Mouse (Mus musculus): ENCODE data around the gene Cmtm2b. TPM values are rescaled to one million over a fixed set of nuclear protein-coding genes. Genes with fewer than 3 reads are reported as not detected.

The Cmtm2b gene
- total and polyA plus RNA-seq, 3 experiments = not detected

Other genes starting within 250 kb of the Cmtm2b start
- 10 to 100 TPM; 38.7 to 59.7 TPM for gene Cdh5, start 220.6 kb upstream of the Cmtm2b start, total RNA-seq (2021)
- gene Cdh5, start 220.6 kb upstream of the Cmtm2b start, polyA plus RNA-seq (2012; rRNA removed) = 57.1 and 57.2 TPM in 2 replicates
- 1 to 10 TPM; 4.6 to 7.2 TPM for gene Bean1, start 151.8 kb upstream of the Cmtm2b start, total RNA-seq (2021)
- 12.1 and 17.6 TPM in 2 replicates for gene Bean1, start 151.8 kb upstream of the Cmtm2b start, polyA plus RNA-seq (2012; rRNA removed)
- 10 to 100 TPM; 59.3 to 87.1 TPM for gene Tk2, start 73.7 kb upstream of the Cmtm2b start, total RNA-seq (2021)
- gene Tk2, start 73.7 kb upstream of the Cmtm2b start, polyA plus RNA-seq (2012; rRNA removed) = 54.6 and 62.1 TPM in 2 replicates
- 10 to 100 TPM; 49.2 to 99.6 TPM for gene Cklf, start 71.4 kb upstream of the Cmtm2b start, total RNA-seq (2021)
- 14.1 and 15.4 TPM in 2 replicates for gene Cklf, start 71.4 kb upstream of the Cmtm2b start, polyA plus RNA-seq (2012; rRNA removed)
- under 1 TPM; 0.58 to 0.73 TPM for gene Cmtm2a, start 29.0 kb upstream of the Cmtm2b start, total RNA-seq (2021)
- gene Cmtm2a, start 29.0 kb upstream of the Cmtm2b start, polyA plus RNA-seq (2012; rRNA removed) = 0.13 and 0.21 TPM in 2 replicates
- under 1 TPM in 1 of 2 experiments, not detected in 1; 0.23 TPM for gene Gm45711, start 12.1 kb upstream of the Cmtm2b start, total RNA-seq (2021)
- gene Gm45711, start 12.1 kb upstream of the Cmtm2b start, polyA plus RNA-seq (2012; rRNA removed) = 0.12 and 0.52 TPM in 2 replicates
- gene Cmtm1, start 12.1 kb upstream of the Cmtm2b start, total RNA-seq (2021) = under 1 TPM in 1 of 2 experiments, not detected in 1; 0.29 TPM
- 0.09 TPM in 1 of 2 replicates, not detected in the other for gene Cmtm1, start 12.1 kb upstream of the Cmtm2b start, polyA plus RNA-seq (2012; rRNA removed)
- gene Gm11020, start 663 bp upstream of the Cmtm2b start, total RNA-seq (2021) = not detected
- not detected in 2 replicates for gene Gm11020, start 663 bp upstream of the Cmtm2b start, polyA plus RNA-seq (2012; rRNA removed)
- 100 to 1,000 TPM in 1 of 2 experiments, 10 to 100 TPM in 1; 56.9 to 110 TPM for gene Cmtm3, start 17.2 kb downstream of the Cmtm2b start, total RNA-seq (2021)
- gene Cmtm3, start 17.2 kb downstream of the Cmtm2b start, polyA plus RNA-seq (2012; rRNA removed) = 336 and 405 TPM in 2 replicates
- gene Cmtm4, start 73.6 kb downstream of the Cmtm2b start, total RNA-seq (2021) = 10 to 100 TPM; 31.1 to 53.2 TPM
- 19.1 and 19.5 TPM in 2 replicates for gene Cmtm4, start 73.6 kb downstream of the Cmtm2b start, polyA plus RNA-seq (2012; rRNA removed)
- 100 to 1,000 TPM in 1 of 2 experiments, 10 to 100 TPM in 1; 90.6 to 168 TPM for gene Dync1li2, start 120.8 kb downstream of the Cmtm2b start, total RNA-seq (2021)
- gene Dync1li2, start 120.8 kb downstream of the Cmtm2b start, polyA plus RNA-seq (2012; rRNA removed) = 9.5 and 10.5 TPM in 2 replicates
- not detected for gene Terb1, start 187.7 kb downstream of the Cmtm2b start, total RNA-seq (2021)
- not detected in 2 replicates for gene Terb1, start 187.7 kb downstream of the Cmtm2b start, polyA plus RNA-seq (2012; rRNA removed)
- 10 to 100 TPM; 31.1 to 40.8 TPM for gene Nae1, start 212.4 kb downstream of the Cmtm2b start, total RNA-seq (2021)
- gene Nae1, start 212.4 kb downstream of the Cmtm2b start, polyA plus RNA-seq (2012; rRNA removed) = 1.1 and 2.0 TPM in 2 replicates
- 1 to 10 TPM; 1.9 to 4.2 TPM for gene Car7, start 212.5 kb downstream of the Cmtm2b start, total RNA-seq (2021)
- gene Car7, start 212.5 kb downstream of the Cmtm2b start, polyA plus RNA-seq (2012; rRNA removed) = 13.4 and 14.5 TPM in 2 replicates